Mouse (Mus musculus) gastrocnemius, adult 8-10 months (tissue): Measurements from ENCODE around the gene Lgals8. TPM values are rescaled to one million over a fixed set of nuclear protein-coding genes. Genes with fewer than 3 reads are reported as not detected.
A peak's percentile ranks its signal among the peaks of the same experiment; 100 is the strongest.
"Not testable (repeated sequence)": the region's sequence is repeated elsewhere in the genome, so short reads cannot be mapped to it uniquely, and the experiment has no call there.

ENCODE experiments used
- DNase-seq, 2 experiments: peaks; one replicate each; pipeline ENCODE4 v3.0.0; 2022; ENCODE audit warnings: low spot score in 2 of 2
- total RNA-seq, 4 experiments: library from RNA; stranded (reverse); gene quantifications; 2 replicates each; pipeline ENCODE4 v1.2.4; 2022

Gene Lgals8
- total RNA-seq = 10 to 100 TPM; 24.3 to 28.3 (median 25.2) TPM

- no peak for DNase-seq
Observed at GRCm38 (mm10) chr13:12464844-12465243, at the start of gene Lgals8. Lgals8 (minus strand) TSS chr13:12464944.

- no peak for DNase-seq
Observed at GRCm38 (mm10) chr13:12511189-12511965, 46.6 kb upstream of the Lgals8 start.

GRCm38 (mm10) chr13:12510032-12510431 lies 45.3 kb upstream of the Lgals8 start:
- no peak for DNase-seq

GRCm38 (mm10) chr13:12507426-12507825 lies 42.7 kb upstream of the Lgals8 start:
- DNase-seq = no peak

GRCm38 (mm10) chr13:12505359-12505758 lies 40.6 kb upstream of the Lgals8 start:
- no peak for DNase-seq

GRCm38 (mm10) chr13:12503238-12503751 lies 38.6 kb upstream of the Lgals8 start:
- no peak for DNase-seq

GRCm38 (mm10) chr13:12502665-12503237 lies 38.0 kb upstream of the Lgals8 start:
- no peak for DNase-seq

GRCm38 (mm10) chr13:12499107-12499506 lies 34.4 kb upstream of the Lgals8 start:
- DNase-seq = no peak

GRCm38 (mm10) chr13:12497809-12498208 lies 33.1 kb upstream of the Lgals8 start:
- DNase-seq = no peak

GRCm38 (mm10) chr13:12494750-12495149 lies 30.0 kb upstream of the Lgals8 start:
- DNase-seq = no peak

- no peak for DNase-seq
Observed at GRCm38 (mm10) chr13:12492515-12492914, 27.8 kb upstream of the Lgals8 start.

GRCm38 (mm10) chr13:12485640-12486039 lies 20.9 kb upstream of the Lgals8 start:
- DNase-seq = no peak

- DNase-seq = no peak
Observed at GRCm38 (mm10) chr13:12485197-12485596, 20.5 kb upstream of the Lgals8 start.

- DNase-seq = no peak
Observed at GRCm38 (mm10) chr13:12479802-12480201, 15.1 kb upstream of the Lgals8 start.

GRCm38 (mm10) chr13:12478301-12478700 lies 13.6 kb upstream of the Lgals8 start:
- no peak for DNase-seq

- no peak for DNase-seq
Observed at GRCm38 (mm10) chr13:12476886-12477285, 12.1 kb upstream of the Lgals8 start.

GRCm38 (mm10) chr13:12475239-12475638 lies 10.5 kb upstream of the Lgals8 start:
- DNase-seq = no peak

GRCm38 (mm10) chr13:12473724-12474378 lies 9.1 kb upstream of the Lgals8 start:
- DNase-seq = peak; percentile 19 to 21

- DNase-seq = no peak
Observed at GRCm38 (mm10) chr13:12468488-12468887, 3.7 kb upstream of the Lgals8 start.

- DNase-seq = not testable (repeated sequence)
Observed at GRCm38 (mm10) chr13:12464159-12464558, 585 bp downstream of the Lgals8 start.

GRCm38 (mm10) chr13:12462623-12463022 lies 2.1 kb downstream of the Lgals8 start:
- no peak for DNase-seq

GRCm38 (mm10) chr13:12461730-12462119 lies 3.0 kb downstream of the Lgals8 start:
- no peak for DNase-seq
